Mouse (Mus musculus) bone marrow macrophage, adult 2 months (primary cell): ENCODE measurements around the gene Camk2g.

ENCODE experiments used
- CTCF ChIP-seq: IDR thresholded peaks from 2 replicates; pipeline ENCODE4 v1.5.1; 2012; ENCODE audit warnings: low read depth, mild to moderate bottlenecking, low read length, moderate library complexity
- POLR2A ChIP-seq: IDR thresholded peaks from 2 replicates; pipeline ENCODE4 v1.6.1; 2012; ENCODE audit warnings: mild to moderate bottlenecking, low read depth, low read length, borderline replicate concordance

GRCm38 (mm10) chr14:20827491-20827890, 33.6 kb upstream of the Camk2g start:
- TF ChIP-seq POLR2A = no peak
- no peak for TF ChIP-seq CTCF
